ENCODE assay signal across 8 mouse cellular contexts in the genomic region with DNA sequence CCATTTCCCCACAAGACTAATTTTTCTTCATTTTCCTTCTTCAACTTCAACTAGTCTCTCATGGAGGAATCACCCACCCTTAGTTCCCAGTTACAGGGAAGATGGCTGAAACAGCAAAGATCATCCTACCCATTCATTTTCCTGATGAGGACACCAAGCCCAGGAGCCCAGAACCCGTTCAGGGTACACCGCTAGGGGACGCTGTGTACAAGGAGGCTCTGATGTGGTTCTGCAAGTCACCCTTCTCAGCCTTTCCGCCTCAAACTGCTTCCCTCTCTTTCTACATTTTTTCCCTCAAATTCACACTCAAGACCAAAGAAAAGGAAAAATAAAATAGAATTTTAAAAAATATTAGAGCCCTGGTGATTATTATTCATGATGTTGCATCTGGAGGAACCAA. TPM values are rescaled to one million over a fixed set of nuclear protein-coding genes. Genes with fewer than 3 reads are reported as not detected.
A peak's percentile ranks its signal among the peaks of the same experiment; 100 is the strongest.
DNase-seq lines count a peak whose midpoint lies in the region; ATAC-seq and TF ChIP-seq lines count a peak whose summit lies in the region.

No protein-coding gene starts in this region.

- no peak for ATAC-seq in forebrain, embryonic 13.5 days
- peak; percentile 16; the same call in 1 of the 2 replicates for ATAC-seq in lung, embryonic 16.5 days (ENCODE audit: low read depth)

- intact Hi-C loops in heart, postnatal 25 days (cut with DNase I): loop anchor here (2.0 to 5.0 kb wide), 2 partner anchors 135 to 197 kb away; no protein-coding TSS in a partner anchor

- TF ChIP-seq CTCF in brain, embryonic 14.5 days (IDR thresholded peaks at IDR 0.05; ENCODE audit: borderline replicate concordance, extremely low read depth, insufficient read depth, insufficient read length): peak; percentile 96

- peak; percentile 70 for DNase-seq in B cell, adult 2 months
- peak; percentile 86 for DNase-seq in brain, embryonic 14.5 days (ENCODE audit: low read depth)
- peak; percentile 42 for DNase-seq in heart, postnatal 25 days (ENCODE audit: low spot score)
- peak; percentile 86 for DNase-seq in large intestine, adult 2 months (ENCODE audit: low read depth, low spot score)
- DNase-seq in ovary, postnatal 14 days (ENCODE audit: low spot score): peak; percentile 80
- DNase-seq in urinary bladder, adult 18-20 months (ENCODE audit: low spot score in 2 of 2): peak; percentile 76 to 82

- TF ChIP-seq POLR2A in brain, embryonic 14.5 days (IDR thresholded peaks at IDR 0.05; ENCODE audit: borderline replicate concordance, extremely low read depth, insufficient read depth, insufficient read length, poor library complexity, severe bottlenecking): no peak

- WGBS in forebrain, embryonic 13.5 days: 1% methylated on average over 4 of the region's 4 CpGs
- 5% methylated on average over 4 of the region's 4 CpGs for WGBS in large intestine, adult 2 months
- WGBS in lung, embryonic 16.5 days: 5% methylated on average over 4 of the region's 4 CpGs

- 0 out of 2 replicates have a peak overlapping the region, but pooled peaks have one; percentile 74 for H3K9ac ChIP-seq in forebrain, embryonic 13.5 days
- H3K9ac ChIP-seq in lung, embryonic 16.5 days (ENCODE audit: low read length): peak overlapping the region; percentile 84

- peaks cover 12% of the 10 kb centered on the region for H3K4me1 ChIP-seq in forebrain, embryonic 13.5 days
- H3K4me1 ChIP-seq in lung, embryonic 16.5 days (replicated peaks; ENCODE audit: control insufficient read depth, insufficient read depth, low read length): peaks cover 23% of the 10 kb centered on the region

- 0 out of 2 replicates have a peak, but pooled peaks cover 3% of the 10 kb centered on the region for H3K27me3 ChIP-seq in forebrain, embryonic 13.5 days
- H3K27me3 ChIP-seq in lung, embryonic 16.5 days (ENCODE audit: control insufficient read depth, insufficient read depth, low read depth, low read length): no peaks in the 10 kb centered on the region

- H3K9me3 ChIP-seq in forebrain, embryonic 13.5 days (replicated peaks): no peaks in the 10 kb centered on the region
- H3K9me3 ChIP-seq in lung, embryonic 16.5 days (ENCODE audit: control insufficient read depth, low read length): no peaks in the 10 kb centered on the region; the same call in 1 of the 2 replicates

- no peaks in the 10 kb centered on the region for H3K36me3 ChIP-seq in forebrain, embryonic 13.5 days (ENCODE audit: poor library complexity, severe bottlenecking)
- H3K36me3 ChIP-seq in lung, embryonic 16.5 days (ENCODE audit: control insufficient read depth, insufficient read depth, low read length): no peaks in the 10 kb centered on the region

- H3K4me3 ChIP-seq in forebrain, embryonic 13.5 days: peak overlapping the region; percentile 69
- H3K4me3 ChIP-seq in lung, embryonic 16.5 days (ENCODE audit: low read length): peak overlapping the region; percentile 82

- H3K27ac ChIP-seq in forebrain, embryonic 13.5 days: no peak overlapping the region
- no peak overlapping the region for H3K27ac ChIP-seq in lung, embryonic 16.5 days (ENCODE audit: low read length)

- peak overlapping the region; percentile 95 for H3K4me2 ChIP-seq in forebrain, embryonic 13.5 days
- H3K4me2 ChIP-seq in lung, embryonic 16.5 days (ENCODE audit: low read depth, low read length): peak overlapping the region; percentile 85

RNA-seq across cellular contexts. Expression of gene Lpar1, which starts 1.9 kb away (rescaled TPM):
- polyA plus RNA-seq in brain, embryonic 14.5 days (2012; rRNA removed): 11.9 and 12.6 TPM in 2 replicates
- polyA plus RNA-seq in forebrain, embryonic 13.5 days (2015; fragmentation: Nextera tagmentation; extraction: Ambion mirVana): 29.9 and 35.7 TPM in 2 replicates
- total RNA-seq in heart, postnatal 25 days (2021): 10 to 100 TPM; 11.1 to 14.3 TPM
- polyA plus RNA-seq in large intestine, adult 2 months (2012; rRNA removed): 32.8 and 51.6 TPM in 2 replicates
- 43.7 and 44.4 TPM in 2 replicates for polyA plus RNA-seq in lung, embryonic 16.5 days (2015; fragmentation: Nextera tagmentation; extraction: Ambion mirVana)
